Mouse (Mus musculus): ENCODE data around the gene Lyg2.

Lyg2 gene

DNA sequence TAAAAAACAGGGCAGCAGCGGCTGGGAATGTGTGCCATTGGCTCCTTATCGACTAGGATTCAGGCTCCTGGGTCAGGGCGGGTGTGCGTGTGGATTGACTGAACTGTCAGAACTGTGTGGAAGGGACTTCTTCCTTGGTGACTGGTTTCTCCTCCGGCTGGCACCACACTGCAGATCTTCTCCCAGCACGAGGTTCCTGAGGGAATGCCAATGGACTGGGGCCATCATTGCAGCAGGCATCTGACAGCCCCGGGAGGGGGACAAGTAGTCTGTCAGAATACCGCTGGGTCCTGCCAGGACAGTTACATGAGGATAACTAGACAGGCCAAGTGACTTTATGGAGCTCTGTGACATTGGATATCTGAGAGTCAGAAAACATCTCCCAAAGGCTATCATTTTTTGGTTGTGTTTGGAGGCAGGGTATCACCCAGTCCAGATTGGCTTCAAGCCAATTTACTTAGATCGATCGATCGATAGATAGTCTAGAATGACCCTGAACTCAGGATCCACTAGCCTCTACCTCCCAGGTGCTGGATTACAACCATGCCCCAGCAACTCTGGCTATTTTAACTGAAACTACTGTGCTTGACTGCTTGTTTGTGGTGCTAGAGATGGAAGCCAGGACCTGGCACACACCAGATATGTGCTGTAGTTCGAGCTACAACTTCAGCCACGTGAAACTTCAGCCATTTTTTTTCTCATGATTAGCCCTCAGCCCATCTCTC is 38.4 kb downstream of the Lyg2 start:
- in situ Hi-C loops (cut with MboI) = no loop called here

DNA sequence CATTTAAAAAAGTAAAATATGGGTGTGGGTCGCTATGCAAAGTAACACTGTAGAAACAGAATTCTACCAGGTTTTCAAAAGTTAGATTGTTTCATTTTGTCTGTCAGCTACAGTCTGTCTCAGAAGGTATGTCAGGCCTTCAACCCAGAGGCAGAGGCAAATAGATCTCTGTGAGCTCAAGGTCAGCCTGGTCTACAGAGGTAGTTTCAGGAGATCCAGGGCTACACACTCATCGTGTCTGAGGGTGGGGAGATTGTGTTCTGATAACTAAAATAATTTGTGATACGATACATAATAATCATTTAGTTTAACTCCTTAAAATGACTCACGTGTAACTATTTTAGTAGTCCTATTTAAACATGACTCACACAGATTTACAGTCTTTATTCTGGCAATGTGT is 43.1 kb downstream of the Lyg2 start:
- in situ Hi-C loops (cut with MboI) = no loop called here

GRCm38 (mm10) chr1:37872131-37873067 is 43.9 kb downstream of the Lyg2 start:
- in situ Hi-C loops (cut with MboI) = no loop called here

DNA sequence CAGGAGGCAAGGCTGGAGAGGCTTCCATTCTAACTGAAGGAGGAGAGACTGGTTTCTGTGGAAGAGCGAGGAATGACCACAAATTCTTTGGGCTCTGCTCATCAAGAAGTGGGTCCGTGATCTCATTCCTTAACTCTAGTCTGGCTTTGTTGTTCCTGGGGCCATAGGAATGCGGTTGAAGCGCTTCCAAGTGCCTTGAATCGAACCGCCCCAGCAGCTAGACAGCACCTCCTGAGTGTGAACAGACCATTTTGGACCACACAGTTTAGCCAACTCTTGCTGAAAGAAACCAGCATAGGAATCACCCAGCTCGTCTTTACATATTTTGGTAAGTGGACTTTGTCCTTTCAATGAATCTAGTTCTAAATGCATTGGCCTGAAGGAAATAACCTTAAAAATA is 44.6 kb downstream of the Lyg2 start, which contains the start of gene Lipt1:
Gene Lipt1 (plus strand): TSS at position 35 of the 400 bp plus-strand sequence.
- in situ Hi-C loops (cut with MboI) = no loop called here

- in situ Hi-C loops (cut with MboI) = no loop called here
Measured at GRCm38 (mm10) chr1:37869362-37869761, 46.9 kb downstream of the Lyg2 start.

- in situ Hi-C loops (cut with MboI) = no loop called here
Measured at GRCm38 (mm10) chr1:37868640-37869039, 47.7 kb downstream of the Lyg2 start.

DNA sequence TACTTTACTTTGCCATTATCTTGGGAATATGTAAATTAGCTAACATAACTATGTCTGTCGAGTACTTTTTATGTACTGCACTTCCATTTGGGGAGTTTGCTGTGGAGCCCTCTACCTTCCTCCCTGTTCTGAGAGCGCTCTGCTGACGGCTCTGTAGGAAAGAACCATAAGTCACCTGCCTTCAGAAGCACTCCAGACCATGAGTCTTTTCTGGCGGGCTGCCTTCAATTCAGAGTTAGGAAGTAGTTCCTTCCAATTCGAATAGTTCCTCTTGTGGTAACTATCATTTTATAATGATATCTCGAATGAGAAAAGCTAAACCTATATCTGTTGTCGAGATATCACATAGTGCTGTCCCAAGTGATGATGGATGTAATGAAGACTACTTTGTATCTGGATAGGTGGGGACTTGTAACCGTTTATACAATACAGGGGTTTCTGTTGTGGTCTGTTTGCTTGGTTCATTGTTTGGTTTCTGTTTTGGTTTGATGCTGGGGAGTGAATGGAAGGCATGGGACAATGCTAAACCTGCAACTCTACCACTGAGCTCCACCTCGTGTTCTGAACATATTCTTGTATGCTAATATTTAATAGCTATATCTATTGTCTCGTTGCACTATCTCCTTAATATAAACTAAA is 48.5 kb downstream of the Lyg2 start:
- in situ Hi-C loops (cut with MboI) = no loop called here

DNA sequence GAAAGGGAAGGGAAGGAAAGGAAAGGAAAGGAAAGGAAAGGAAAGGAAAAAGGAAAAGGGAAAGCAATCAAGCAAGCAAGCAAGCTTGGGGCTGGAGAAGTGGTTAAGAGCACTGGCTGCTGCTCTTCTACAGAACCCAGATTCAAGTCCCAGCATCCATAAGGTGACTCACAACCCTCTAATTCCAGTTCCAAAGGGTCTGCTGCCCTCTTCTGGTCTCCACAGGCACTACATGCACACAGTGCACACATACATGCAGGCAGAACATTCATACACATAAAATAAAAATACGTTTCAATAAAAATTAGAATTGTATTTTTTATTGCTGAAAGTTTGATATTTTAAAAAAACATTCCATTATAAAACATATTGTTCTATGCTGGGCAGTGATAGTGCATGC is 49.2 kb downstream of the Lyg2 start:
- in situ Hi-C loops (cut with MboI) = no loop called here

DNA sequence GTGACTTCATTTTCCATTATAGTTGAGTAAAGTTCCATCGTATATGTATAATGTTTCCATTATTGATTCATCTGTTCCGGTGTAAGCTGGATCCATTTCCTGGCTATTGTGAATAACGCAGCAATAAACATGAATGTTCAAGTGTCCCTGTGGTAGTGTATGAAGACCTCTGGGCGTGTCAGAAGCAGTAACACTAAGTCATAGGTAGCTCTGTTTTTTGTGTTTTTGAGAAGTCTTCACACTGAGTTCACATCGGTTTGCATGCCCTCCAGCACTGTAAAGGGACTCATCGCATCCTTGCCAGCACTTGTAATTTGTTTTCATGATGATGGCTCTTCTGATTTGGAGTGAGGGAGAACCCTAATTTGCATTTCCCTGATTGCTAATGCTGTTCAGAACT is 50.0 kb downstream of the Lyg2 start, which contains the start of gene Tsga10:
Gene Tsga10 (minus strand): TSS at position 144 of the 400 bp plus-strand sequence.
- in situ Hi-C loops (cut with MboI) = no loop called here

GRCm38 (mm10) chr1:37865401-37866215 is 50.7 kb downstream of the Lyg2 start:
- in situ Hi-C loops (cut with MboI) = no loop called here

DNA sequence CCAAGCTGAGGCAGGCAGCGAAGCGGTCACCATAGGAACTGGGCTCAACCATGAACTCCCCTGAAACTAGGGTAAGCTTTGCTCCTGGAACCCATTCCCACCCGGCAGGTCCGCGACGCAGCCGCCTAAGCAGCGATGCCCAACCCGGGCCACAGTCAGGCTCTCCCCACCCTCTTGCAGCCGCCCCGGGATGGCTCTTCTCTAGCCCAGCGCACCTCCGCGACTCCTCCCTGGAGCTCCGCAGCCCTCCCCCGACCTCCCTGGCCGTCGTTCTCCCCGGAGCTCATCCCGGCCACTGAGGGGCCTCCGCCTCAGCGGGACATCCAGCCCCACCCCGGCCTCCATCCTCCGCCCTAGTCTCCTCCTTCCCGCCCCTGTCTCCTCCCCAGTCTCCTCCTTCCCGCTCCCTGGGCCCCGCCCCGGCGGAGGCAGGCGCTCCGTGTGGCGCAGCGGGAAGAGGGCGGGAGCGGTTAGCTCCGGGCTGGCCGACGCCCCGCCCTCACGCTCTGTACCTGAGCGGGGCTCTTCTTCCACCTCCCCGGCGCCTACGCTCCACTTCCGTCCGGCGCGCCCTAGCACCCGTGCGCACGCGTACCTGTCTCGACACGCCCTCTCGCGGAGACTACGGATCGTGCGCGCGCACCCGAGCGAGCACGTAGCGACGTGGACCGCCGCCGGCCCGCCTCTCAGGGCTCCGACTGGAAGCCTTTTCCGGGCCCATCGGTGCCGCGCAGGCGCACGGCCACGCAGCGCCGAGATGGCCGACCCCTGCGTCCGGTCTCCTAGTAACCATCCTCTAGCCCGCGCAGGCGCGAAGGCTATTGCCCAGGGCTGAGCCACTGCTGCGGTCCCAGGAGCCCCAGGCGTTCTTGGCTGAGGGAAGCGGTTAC is 51.5 kb downstream of the Lyg2 start:
- in situ Hi-C loops (cut with MboI) = no loop called here

Measured in mature B cell (primary cell).